Mouse (Mus musculus) liver, embryonic 14.5 days (tissue): Measurements from ENCODE around the gene Prkg1.

ENCODE experiments used
- CTCF ChIP-seq: IDR thresholded peaks from 2 replicates; pipeline ENCODE4 v1.5.1; 2016; ENCODE audit warnings: antibody characterized with exemption, low read depth, control low read depth
- EP300 ChIP-seq: IDR thresholded peaks from 2 replicates; pipeline ENCODE4 v1.6.1; 2016; ENCODE audit warnings: antibody characterized with exemption, low read depth

DNA sequence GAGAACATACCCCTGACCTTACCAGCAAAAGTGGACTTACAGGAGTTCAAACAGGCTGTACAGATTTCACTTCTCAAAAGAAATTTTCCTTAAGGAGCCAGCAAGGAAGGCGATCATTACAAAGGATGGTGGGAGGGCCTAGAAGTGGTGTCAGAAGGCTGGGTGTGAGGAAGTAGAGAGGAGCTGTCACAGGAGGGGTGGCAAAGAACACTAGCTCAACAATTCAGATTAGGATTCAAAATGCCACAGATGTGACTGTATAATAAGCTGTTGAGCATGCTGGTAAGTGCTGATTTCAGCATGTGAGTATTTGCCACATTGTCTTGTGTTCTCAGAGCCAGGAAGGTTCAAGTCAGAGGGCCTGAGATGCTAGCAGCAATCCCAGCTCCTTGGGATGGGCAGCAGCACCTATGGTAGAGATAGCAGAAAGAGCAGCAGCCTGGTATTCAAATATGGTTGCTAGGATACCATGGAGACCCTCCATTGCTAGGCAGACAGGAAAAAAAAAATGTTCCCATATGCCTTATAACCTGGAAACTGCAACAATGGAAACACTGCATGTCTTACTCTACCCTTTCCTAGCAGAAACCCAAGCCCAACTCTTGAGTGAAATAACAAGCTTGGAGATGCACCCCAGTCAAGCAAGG lies 106.0 kb downstream of the Prkg1 start:
- TF ChIP-seq CTCF (no peak), EP300 (no peak)
